Mouse (Mus musculus): Measurements from ENCODE around the gene Ppp4r2.

GRCm38 (mm10) chr6:100833355-100833754, at the start of gene Ppp4r2:
- TF ChIP-seq CTCF (IDR thresholded peaks at IDR 0.05; ENCODE audit: low read depth), result no peak
- TF ChIP-seq EP300 (IDR thresholded peaks at IDR 0.05; ENCODE audit: low read depth), result no peak

All from heart, postnatal 0 days (tissue).